Mouse (Mus musculus): Measurements from ENCODE around the gene Lck.

Gene Lck

GRCm38 (mm10) chr4:129508834-129509600, 64.4 kb downstream of the Lck start:
- WGBS: 59% methylated on average over 15 of the region's 15 CpGs

- 68% methylated on average over 3 of the region's 3 CpGs for WGBS
Measured at GRCm38 (mm10) chr4:129508237-129508515, 65.3 kb downstream of the Lck start.

GRCm38 (mm10) chr4:129507434-129508236, 65.8 kb downstream of the Lck start:
- WGBS: 78% methylated on average over 9 of the region's 10 CpGs

- 89% methylated on average over 3 of the region's 3 CpGs for WGBS
Measured at GRCm38 (mm10) chr4:129505511-129505910, 67.9 kb downstream of the Lck start.

GRCm38 (mm10) chr4:129502901-129503444, 70.5 kb downstream of the Lck start:
- 72% methylated on average over 11 of the region's 11 CpGs for WGBS

- 70% methylated on average over 9 of the region's 9 CpGs for WGBS
Measured at GRCm38 (mm10) chr4:129502327-129502888, 71.0 kb downstream of the Lck start.

GRCm38 (mm10) chr4:129500607-129501566, 72.6 kb downstream of the Lck start:
- WGBS: 2% methylated on average over 48 of the region's 49 CpGs

GRCm38 (mm10) chr4:129500017-129500416, 73.4 kb downstream of the Lck start:
- 81% methylated on average over 8 of the region's 8 CpGs for WGBS

GRCm38 (mm10) chr4:129498941-129499340, 74.5 kb downstream of the Lck start:
- 87% methylated on average over 3 of the region's 3 CpGs for WGBS
